28 mouse cellular contexts compared by ENCODE assay signal in the genomic region with DNA sequence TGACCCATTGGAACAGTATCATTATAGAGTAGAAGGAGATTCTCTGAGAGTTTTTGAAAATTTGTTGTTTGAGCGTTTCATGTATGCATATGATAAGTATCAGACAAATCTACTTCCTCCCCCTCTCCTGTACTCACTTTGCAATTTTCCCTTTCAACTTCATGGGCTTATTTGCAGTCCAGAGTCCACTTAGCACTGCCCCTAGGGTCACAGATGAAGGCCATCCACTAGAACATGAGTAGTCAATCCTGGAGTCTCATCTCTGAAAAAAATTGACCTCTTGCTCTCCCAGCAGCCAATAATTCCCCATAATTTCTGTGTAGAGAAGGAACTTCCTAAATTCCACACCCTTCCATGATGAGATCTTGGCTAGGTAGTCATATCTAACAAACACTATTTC.
"Had no signal": no experiment of that assay in that cellular context is flagged by ENCODE, and none has a peak within 500 bp of the region (broad histone marks: within the 10 kb centered on the region; RNA-seq: fewer than 3 reads in every experiment).

No protein-coding gene starts in this region.

- H3K27ac ChIP-seq: embryonic facial prominence, embryonic 10.5 days; embryonic facial prominence, embryonic 12.5 days; embryonic facial prominence, embryonic 13.5 days; embryonic facial prominence, embryonic 15.5 days; forebrain, embryonic 10.5 days; forebrain, embryonic 12.5 days; forebrain, embryonic 13.5 days; forebrain, embryonic 15.5 days; gastrocnemius, adult 2 months had no signal

- H3K4me2 ChIP-seq: embryonic facial prominence, embryonic 12.5 days; embryonic facial prominence, embryonic 13.5 days; embryonic facial prominence, embryonic 15.5 days; forebrain, embryonic 12.5 days; forebrain, embryonic 13.5 days; forebrain, embryonic 15.5 days had no signal

- DNase-seq: cerebellum, adult 2 months; cerebellum, adult 8-10 months; cerebellum, adult 9-10 months; cerebellum, adult 9-11 months; cerebellum, postnatal 10 days; cerebellum, postnatal 14 days; cerebellum, postnatal 25 days; cerebellum, postnatal 36 days; embryo, embryonic 11 days; forebrain, postnatal 0 days; gastrocnemius, adult 2 months; gastrocnemius, postnatal 10 days; gastrocnemius, postnatal 14 days; gastrocnemius, postnatal 25 days; gastrocnemius, postnatal 36 days; heart, adult 11 months; heart, adult 18-20 months had no signal

- H3K4me1 ChIP-seq: embryonic facial prominence, embryonic 10.5 days; embryonic facial prominence, embryonic 12.5 days; embryonic facial prominence, embryonic 13.5 days; embryonic facial prominence, embryonic 15.5 days; forebrain, embryonic 10.5 days; forebrain, embryonic 12.5 days; forebrain, embryonic 13.5 days; forebrain, embryonic 15.5 days had no signal

- H3K27me3 ChIP-seq: embryonic facial prominence, embryonic 12.5 days; embryonic facial prominence, embryonic 13.5 days; embryonic facial prominence, embryonic 15.5 days; forebrain, embryonic 12.5 days; forebrain, embryonic 13.5 days; forebrain, embryonic 15.5 days had no signal

- H3K36me3 ChIP-seq: embryonic facial prominence, embryonic 10.5 days; embryonic facial prominence, embryonic 12.5 days; embryonic facial prominence, embryonic 13.5 days; embryonic facial prominence, embryonic 15.5 days; forebrain, embryonic 10.5 days; forebrain, embryonic 12.5 days; forebrain, embryonic 15.5 days had no signal

- H3K9ac ChIP-seq: embryonic facial prominence, embryonic 12.5 days; embryonic facial prominence, embryonic 13.5 days; embryonic facial prominence, embryonic 15.5 days; forebrain, embryonic 12.5 days; forebrain, embryonic 13.5 days; forebrain, embryonic 15.5 days; forebrain, postnatal 0 days had no signal

- H3K4me3 ChIP-seq: embryonic facial prominence, embryonic 10.5 days; embryonic facial prominence, embryonic 12.5 days; embryonic facial prominence, embryonic 13.5 days; embryonic facial prominence, embryonic 15.5 days; erythroblast, embryonic 14.5 days; forebrain, embryonic 10.5 days; forebrain, embryonic 12.5 days; forebrain, embryonic 13.5 days; forebrain, embryonic 15.5 days; gastrocnemius, adult 2 months had no signal

- H3K9me3 ChIP-seq: embryonic facial prominence, embryonic 10.5 days; embryonic facial prominence, embryonic 12.5 days; embryonic facial prominence, embryonic 13.5 days; embryonic facial prominence, embryonic 15.5 days; forebrain, embryonic 10.5 days; forebrain, embryonic 12.5 days; forebrain, embryonic 13.5 days; forebrain, embryonic 15.5 days had no signal

- ATAC-seq: forebrain, embryonic 13.5 days; forebrain, embryonic 14.5 days; forebrain, embryonic 15.5 days; forebrain, embryonic 16.5 days; forebrain, postnatal 0 days had no signal
